Mouse (Mus musculus) embryonic facial prominence, embryonic 15.5 days (tissue): Measurements from ENCODE around the gene Sp6. TPM values are rescaled to one million over a fixed set of nuclear protein-coding genes. Genes with fewer than 3 reads are reported as not detected.

Experiments
- ATAC-seq: fragments of 200-750 bp; cut with Nextera tagmentation; 2 replicates; pipeline ENCODE4 v1.8.0; 2017; ENCODE audit warnings: low read depth, moderate TSS enrichment; ENCODE audit not compliant: insufficient number of reproducible peaks, low FRiP score, low TSS enrichment
- H3K27ac ChIP-seq: fragments of 300-500 bp; sonication (generic); replicated peaks from 2 replicates; pipeline ENCODE4 v1.5.1; 2015; ENCODE audit warnings: mild to moderate bottlenecking, inconsistent platforms
- H3K27me3 ChIP-seq: fragments of 300-500 bp; sonication (generic); 2 replicates; pipeline ENCODE4 v1.6.1; 2015; ENCODE audit warnings: inconsistent platforms
- H3K36me3 ChIP-seq: fragments of 300-500 bp; sonication (generic); 2 replicates; pipeline ENCODE4 v1.6.1; 2015; ENCODE audit warnings: mild to moderate bottlenecking, inconsistent platforms
- H3K4me1 ChIP-seq: fragments of 300-500 bp; sonication (generic); 2 replicates; pipeline ENCODE4 v1.6.1; 2015; ENCODE audit warnings: inconsistent platforms
- H3K4me2 ChIP-seq: fragments of 300-500 bp; sonication (generic); replicated peaks from 2 replicates; pipeline ENCODE4 v1.6.1; 2015; ENCODE audit warnings: mild to moderate bottlenecking, inconsistent platforms
- H3K4me3 ChIP-seq: fragments of 300-500 bp; sonication (generic); replicated peaks from 2 replicates; pipeline ENCODE4 v1.5.1; 2015; ENCODE audit warnings: mild to moderate bottlenecking, inconsistent platforms
- H3K9ac ChIP-seq: fragments of 300-500 bp; sonication (generic); 2 replicates; pipeline ENCODE4 v1.6.1; 2015; ENCODE audit warnings: inconsistent platforms
- H3K9me3 ChIP-seq: fragments of 300-500 bp; sonication (generic); replicated peaks from 2 replicates; pipeline ENCODE4 v1.6.1; 2016; ENCODE audit warnings: inconsistent platforms
- WGBS: fragments of 180-500 bp; shearing (Covaris S2); methylation state at CpG from one replicate; pipeline ENCODE4 v1.1.7; 2015; 5-methylcytosine and 5-hydroxymethylcytosine counted together
- polyA plus RNA-seq: library from polyadenylated mRNA; unstranded; fragments of >200 nt; fragmentation: Nextera tagmentation; extraction: Ambion mirVana; gene quantifications from 2 replicates; pipeline ENCODE4 v1.2.1, GENCODE M21; 2015

Gene Sp6
- polyA plus RNA-seq, result 18.5 and 26.7 TPM in 2 replicates

GRCm38 (mm10) chr11:97013121-97013670, at the start of gene Sp6:
Gene Sp6 (plus strand): TSS chr11:97013394.
- Histone ChIP-seq H3K4me3 (no peak within 1 kb of the TSS), H3K27ac (no peak within 1 kb of the TSS), H3K36me3 (no peaks in the 10 kb centered on the region), H3K4me1 (peaks cover 7% of the 10 kb centered on the region), H3K9me3 (no peaks in the 10 kb centered on the region), H3K4me2 (no peak within 1 kb of the TSS), H3K9ac (no peak within 1 kb of the TSS), H3K27me3 (peaks cover 54% of the 10 kb centered on the region)
- ATAC-seq, result no peak
- WGBS, result 24% methylated on average over 8 of the region's 8 CpGs

- H3K4me3 ChIP-seq, result no peak overlapping the region
- H3K9me3 ChIP-seq, result no peaks in the 10 kb centered on the region
- no peak overlapping the region for H3K4me2 ChIP-seq
- ATAC-seq, result peak; percentile 58; the same call in 1 of the 2 replicates
- WGBS, result 13% methylated on average over 8 of the region's 8 CpGs
- no peak overlapping the region for H3K27ac ChIP-seq
- no peaks in the 10 kb centered on the region for H3K27me3 ChIP-seq
- H3K9ac ChIP-seq, result no peak overlapping the region
- peaks cover 35% of the 10 kb centered on the region for H3K36me3 ChIP-seq
- peaks cover 20% of the 10 kb centered on the region for H3K4me1 ChIP-seq
Observed at GRCm38 (mm10) chr11:96963580-96963979, 49.6 kb upstream of the Sp6 start.

DNA sequence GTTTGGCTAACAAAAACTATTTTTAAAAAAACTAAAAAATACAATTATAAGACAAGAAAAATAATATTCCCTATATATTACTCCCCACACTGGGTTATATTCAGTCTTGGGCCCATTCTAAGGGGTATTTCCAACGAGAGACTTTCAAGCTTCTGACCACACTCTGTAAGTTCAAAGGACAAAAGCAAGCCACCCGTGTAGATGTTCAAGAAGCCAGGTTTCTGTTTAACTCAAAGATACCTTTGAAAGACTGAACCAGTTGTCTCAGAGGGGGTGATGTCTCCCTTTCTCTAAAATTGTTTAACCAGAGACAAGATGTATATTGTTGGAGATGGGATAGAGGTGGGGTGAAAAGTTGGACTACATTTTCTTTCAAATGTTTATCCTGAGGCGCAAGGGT, 47.0 kb upstream of the Sp6 start:
- Histone ChIP-seq H3K9ac (no peak overlapping the region), H3K36me3 (peaks cover 10% of the 10 kb centered on the region), H3K4me2 (no peak overlapping the region), H3K27ac (no peak overlapping the region), H3K4me1 (peaks cover 46% of the 10 kb centered on the region), H3K4me3 (no peak overlapping the region), H3K27me3 (no peaks in the 10 kb centered on the region), H3K9me3 (no peaks in the 10 kb centered on the region)
- WGBS, result 86% methylated on average over 3 of the region's 3 CpGs
- ATAC-seq, result no peak

DNA sequence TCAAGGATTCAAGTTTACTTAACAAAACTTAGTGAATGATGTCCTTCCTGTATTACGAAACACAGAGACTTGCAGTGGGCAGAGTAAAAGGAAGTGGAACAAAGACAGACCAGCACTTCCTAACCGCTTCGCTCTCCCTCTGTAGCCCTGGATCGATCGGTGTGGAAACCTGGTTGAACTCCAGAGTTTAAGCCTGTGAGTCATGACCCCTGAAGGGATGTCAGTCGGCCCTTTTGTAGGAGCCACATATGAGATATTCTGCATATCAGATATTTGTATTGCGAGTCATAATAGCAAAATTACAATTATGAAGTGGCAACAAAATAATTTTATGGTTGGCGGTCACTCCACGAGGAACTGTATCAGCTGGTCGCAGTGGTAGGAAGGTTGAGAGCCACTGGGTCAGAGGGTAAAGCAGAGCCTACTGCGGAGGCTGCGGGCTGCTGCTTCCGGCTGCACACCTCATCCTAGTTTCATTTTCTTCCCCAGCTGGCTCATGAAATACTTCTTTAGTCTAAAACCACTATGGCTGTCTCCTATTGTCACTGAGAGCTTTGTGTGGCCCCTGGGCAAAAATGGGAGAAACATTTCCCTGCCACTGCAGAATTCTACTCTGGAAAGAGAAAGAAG, 46.2 kb upstream of the Sp6 start:
- ATAC-seq, result no peak
- no peak overlapping the region for H3K4me3 ChIP-seq

GRCm38 (mm10) chr11:96967544-96968269, 45.5 kb upstream of the Sp6 start:
- H3K36me3 ChIP-seq, result no peaks in the 10 kb centered on the region; the same call in 1 of the 2 replicates
- no peak overlapping the region for H3K9ac ChIP-seq
- H3K4me3 ChIP-seq, result no peak overlapping the region
- H3K4me2 ChIP-seq, result no peak overlapping the region
- peaks cover 58% of the 10 kb centered on the region for H3K4me1 ChIP-seq
- H3K9me3 ChIP-seq, result no peaks in the 10 kb centered on the region
- H3K27ac ChIP-seq, result no peak overlapping the region; the same call in 1 of the 2 replicates
- no peak for ATAC-seq
- 74% methylated on average over 11 of the region's 11 CpGs for whole genome bisulfite sequencing
- H3K27me3 ChIP-seq, result no peaks in the 10 kb centered on the region

More for the DNA sequence above, 46.2 kb upstream of the Sp6 start:
- Histone ChIP-seq H3K9ac (no peak overlapping the region), H3K4me2 (no peak overlapping the region), H3K27me3 (no peaks in the 10 kb centered on the region), H3K9me3 (no peaks in the 10 kb centered on the region), H3K4me1 (peaks cover 52% of the 10 kb centered on the region), H3K36me3 (peaks cover 2% of the 10 kb centered on the region; the same call in 1 of the 2 replicates), H3K27ac (no peak overlapping the region; the same call in 1 of the 2 replicates)
- 79% methylated on average over 13 of the region's 13 CpGs for WGBS

- H3K4me3 ChIP-seq, result no peak overlapping the region
- H3K27me3 ChIP-seq, result no peaks in the 10 kb centered on the region
- ATAC-seq, result no peak
- no peaks in the 10 kb centered on the region for H3K9me3 ChIP-seq
- H3K27ac ChIP-seq, result no peak overlapping the region
- H3K4me2 ChIP-seq, result no peak overlapping the region
- H3K4me1 ChIP-seq, result peaks cover 62% of the 10 kb centered on the region
- H3K36me3 ChIP-seq, result no peaks in the 10 kb centered on the region; the same call in 1 of the 2 replicates
- WGBS, result 68% methylated on average over 6 of the region's 6 CpGs
- H3K9ac ChIP-seq, result no peak overlapping the region
Observed at GRCm38 (mm10) chr11:96968476-96968875, 44.7 kb upstream of the Sp6 start.

GRCm38 (mm10) chr11:96969280-96969722, 43.9 kb upstream of the Sp6 start:
- peak overlapping the region; percentile 86 for H3K27ac ChIP-seq
- ATAC-seq, result peak; percentile 1; the same call in 1 of the 2 replicates
- H3K4me2 ChIP-seq, result no peak overlapping the region
- no peaks in the 10 kb centered on the region for H3K9me3 ChIP-seq
- WGBS, result 73% methylated on average over 5 of the region's 5 CpGs
- H3K9ac ChIP-seq, result no peak overlapping the region
- H3K4me1 ChIP-seq, result peaks cover 68% of the 10 kb centered on the region
- no peaks in the 10 kb centered on the region; the same call in 1 of the 2 replicates for H3K36me3 ChIP-seq
- H3K4me3 ChIP-seq, result no peak overlapping the region
- no peaks in the 10 kb centered on the region for H3K27me3 ChIP-seq

- Histone ChIP-seq H3K27me3 (no peaks in the 10 kb centered on the region), H3K4me2 (no peak overlapping the region), H3K9ac (0 out of 2 replicates have a peak overlapping the region, but pooled peaks have one; percentile 4), H3K4me3 (no peak overlapping the region), H3K27ac (peak overlapping the region; percentile 86), H3K4me1 (peaks cover 73% of the 10 kb centered on the region), H3K9me3 (no peaks in the 10 kb centered on the region), H3K36me3 (no peaks in the 10 kb centered on the region)
- WGBS, result 36% methylated on average over 1 of the region's 1 CpGs
- ATAC-seq, result peak; percentile 39; the same call in 1 of the 2 replicates
Observed at GRCm38 (mm10) chr11:96969746-96970145, 43.4 kb upstream of the Sp6 start.

DNA sequence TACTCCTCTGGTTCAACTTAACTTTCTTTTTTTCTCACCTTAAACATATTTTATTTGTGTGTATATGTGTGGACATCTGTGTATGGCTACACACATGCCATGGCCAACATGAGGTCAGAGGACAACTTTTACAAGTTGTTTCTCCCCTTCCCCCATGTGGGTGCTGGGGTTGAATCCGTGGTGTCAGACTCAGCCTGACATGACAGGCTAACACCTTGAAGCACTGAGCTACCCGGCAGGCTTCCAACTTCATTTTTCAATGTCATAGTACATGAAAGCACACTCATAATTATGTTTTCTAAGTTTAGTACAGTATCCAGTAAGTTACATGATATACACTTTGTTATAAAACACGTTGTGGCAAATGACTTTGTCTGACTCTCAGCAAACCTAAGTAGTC, 42.9 kb upstream of the Sp6 start:
- Histone ChIP-seq H3K9ac (no peak overlapping the region), H3K27me3 (no peaks in the 10 kb centered on the region), H3K36me3 (no peaks in the 10 kb centered on the region), H3K9me3 (no peaks in the 10 kb centered on the region), H3K4me3 (no peak overlapping the region), H3K4me1 (peaks cover 77% of the 10 kb centered on the region), H3K27ac (peak overlapping the region; percentile 86), H3K4me2 (no peak overlapping the region)
- no peak for ATAC-seq
- WGBS, result 67% methylated on average over 3 of the region's 3 CpGs

GRCm38 (mm10) chr11:96972906-96973305, 40.3 kb upstream of the Sp6 start:
- H3K27ac ChIP-seq, result peak overlapping the region; percentile 83
- peaks cover 82% of the 10 kb centered on the region for H3K4me1 ChIP-seq
- H3K27me3 ChIP-seq, result no peaks in the 10 kb centered on the region
- no peak for ATAC-seq
- 0 out of 2 replicates have a peak overlapping the region, but pooled peaks have one; percentile 9 for H3K9ac ChIP-seq
- 22% methylated on average over 5 of the region's 5 CpGs for WGBS
- H3K4me3 ChIP-seq, result no peak overlapping the region
- no peaks in the 10 kb centered on the region for H3K36me3 ChIP-seq
- H3K4me2 ChIP-seq, result no peak overlapping the region
- H3K9me3 ChIP-seq, result no peaks in the 10 kb centered on the region

- 64% methylated on average over 5 of the region's 5 CpGs for WGBS
- no peak for ATAC-seq
- Histone ChIP-seq H3K36me3 (no peaks in the 10 kb centered on the region), H3K27me3 (no peaks in the 10 kb centered on the region), H3K4me1 (peaks cover 80% of the 10 kb centered on the region), H3K9me3 (no peaks in the 10 kb centered on the region), H3K4me3 (no peak overlapping the region), H3K4me2 (no peak overlapping the region; the same call in 1 of the 2 replicates), H3K27ac (peak overlapping the region; percentile 83), H3K9ac (0 out of 2 replicates have a peak overlapping the region, but pooled peaks have one; percentile 9)
Observed at GRCm38 (mm10) chr11:96973426-96973964, 39.7 kb upstream of the Sp6 start.
